Mouse (Mus musculus): Measurements from ENCODE around the gene Olfml3. TPM values are rescaled to one million over a fixed set of nuclear protein-coding genes. Genes with fewer than 3 reads are reported as not detected.

The Olfml3 gene
- polyA plus RNA-seq, 1 experiment from 2014 or later, result 13.1 TPM

DNA sequence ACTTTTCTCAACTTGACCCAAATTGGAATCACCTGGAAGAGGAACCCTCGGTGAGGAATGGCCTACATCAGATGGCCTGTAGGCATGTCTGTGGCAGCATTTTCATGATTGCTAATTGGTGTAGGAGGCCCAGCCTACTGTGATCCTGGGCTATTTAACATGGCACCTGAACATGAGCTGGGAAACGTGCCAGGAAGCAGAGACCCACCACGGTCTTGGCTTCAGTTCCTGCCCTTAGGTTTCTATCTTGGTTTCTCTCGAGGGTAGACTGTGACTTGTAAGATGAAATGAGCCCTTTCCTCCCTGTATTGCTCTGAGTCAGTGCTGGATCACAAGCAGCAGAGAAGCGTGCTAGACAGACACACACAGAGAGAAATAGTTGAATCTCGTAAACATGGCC lies 33.1 kb downstream of the Olfml3 start:
- ATAC-seq, result no peak
- H3K27ac ChIP-seq (ENCODE audit: low read depth, low read length), result no peak overlapping the region
- no peak overlapping the region for H3K4me2 ChIP-seq (replicated peaks; ENCODE audit: low read depth)
- WGBS, result 66% methylated on average over 6 of the region's 6 CpGs
- H3K9me3 ChIP-seq (ENCODE audit: control insufficient read depth), result no peaks in the 10 kb centered on the region
- H3K36me3 ChIP-seq (ENCODE audit: control insufficient read depth, insufficient read depth), result no peaks in the 10 kb centered on the region
- H3K27me3 ChIP-seq (replicated peaks; ENCODE audit: control insufficient read depth, insufficient read depth, low read length), result no peaks in the 10 kb centered on the region
- no peak for TF ChIP-seq CTCF (IDR thresholded peaks at IDR 0.05; ENCODE audit: low read depth)
- no peak overlapping the region for H3K9ac ChIP-seq (ENCODE audit: low read depth, low read length)
- H3K4me3 ChIP-seq (ENCODE audit: low read depth, low read length), result no peak overlapping the region
- H3K4me1 ChIP-seq (replicated peaks; ENCODE audit: control insufficient read depth, insufficient read depth, low read length), result no peaks in the 10 kb centered on the region

DNA sequence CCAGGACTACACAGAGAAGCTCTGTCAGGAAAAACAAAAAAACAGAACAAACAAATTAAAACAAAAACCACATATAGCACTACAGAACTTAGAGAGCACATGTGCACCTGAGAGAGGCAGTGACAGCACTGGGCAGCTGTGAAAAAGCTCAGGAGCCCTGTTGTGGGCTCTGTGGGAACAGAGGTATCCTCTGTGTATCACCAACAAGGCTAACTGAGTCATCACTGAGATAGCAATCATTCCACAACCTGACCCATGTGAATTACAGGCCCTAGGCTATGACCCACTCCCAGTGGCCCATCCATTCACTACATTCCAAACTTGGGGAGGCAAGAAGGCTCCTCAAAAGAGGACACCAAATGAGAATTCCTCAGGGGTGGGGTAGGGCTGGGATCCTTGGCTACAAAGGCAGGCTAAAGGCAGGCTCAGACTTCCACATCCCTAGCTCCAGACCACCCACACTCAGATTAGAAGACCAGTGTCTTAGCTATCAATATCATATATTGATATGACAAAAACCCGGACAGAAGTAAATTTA lies 41.3 kb downstream of the Olfml3 start:
- Histone ChIP-seq H3K9me3 (ENCODE audit: control insufficient read depth) (no peaks in the 10 kb centered on the region), H3K36me3 (ENCODE audit: control insufficient read depth, insufficient read depth) (no peaks in the 10 kb centered on the region), H3K9ac (ENCODE audit: low read depth, low read length) (no peak overlapping the region), H3K4me3 (ENCODE audit: low read depth, low read length) (no peak overlapping the region), H3K27me3 (replicated peaks; ENCODE audit: control insufficient read depth, insufficient read depth, low read length) (no peaks in the 10 kb centered on the region), H3K27ac (ENCODE audit: low read depth, low read length) (no peak overlapping the region), H3K4me1 (replicated peaks; ENCODE audit: control insufficient read depth, insufficient read depth, low read length) (no peaks in the 10 kb centered on the region), H3K4me2 (replicated peaks; ENCODE audit: low read depth) (no peak overlapping the region)
- no peak for TF ChIP-seq CTCF (IDR thresholded peaks at IDR 0.05; ENCODE audit: low read depth)
- WGBS, result 100% methylated on average over 1 of the region's 1 CpGs
- no peak for ATAC-seq

DNA sequence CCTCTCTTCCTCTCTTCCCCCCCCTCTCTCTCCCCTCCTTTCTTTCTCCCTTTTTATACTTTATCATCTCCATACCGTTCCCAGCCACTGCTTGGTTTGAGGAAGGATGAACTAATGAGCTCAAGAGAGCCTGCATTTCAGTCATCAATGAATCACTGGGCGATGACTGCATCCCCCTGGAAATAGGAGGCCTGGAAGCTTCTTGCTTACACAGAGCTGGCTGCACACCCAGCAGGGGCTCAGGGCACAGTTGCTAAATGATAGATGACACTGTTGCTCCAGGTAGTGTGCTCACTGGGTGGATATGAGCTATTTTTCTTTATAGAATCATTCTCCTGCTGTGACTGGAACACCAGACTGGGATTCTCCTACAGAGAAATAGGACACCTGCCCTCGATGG lies 42.2 kb downstream of the Olfml3 start:
- Histone ChIP-seq H3K9ac (ENCODE audit: low read depth, low read length) (no peak overlapping the region), H3K27me3 (replicated peaks; ENCODE audit: control insufficient read depth, insufficient read depth, low read length) (no peaks in the 10 kb centered on the region), H3K4me3 (ENCODE audit: low read depth, low read length) (no peak overlapping the region), H3K4me1 (replicated peaks; ENCODE audit: control insufficient read depth, insufficient read depth, low read length) (no peaks in the 10 kb centered on the region), H3K4me2 (replicated peaks; ENCODE audit: low read depth) (no peak overlapping the region), H3K9me3 (ENCODE audit: control insufficient read depth) (no peaks in the 10 kb centered on the region), H3K36me3 (ENCODE audit: control insufficient read depth, insufficient read depth) (no peaks in the 10 kb centered on the region), H3K27ac (ENCODE audit: low read depth, low read length) (no peak overlapping the region)
- no peak for TF ChIP-seq CTCF (IDR thresholded peaks at IDR 0.05; ENCODE audit: low read depth)
- WGBS, result 57% methylated on average over 3 of the region's 3 CpGs
- no peak for ATAC-seq

DNA sequence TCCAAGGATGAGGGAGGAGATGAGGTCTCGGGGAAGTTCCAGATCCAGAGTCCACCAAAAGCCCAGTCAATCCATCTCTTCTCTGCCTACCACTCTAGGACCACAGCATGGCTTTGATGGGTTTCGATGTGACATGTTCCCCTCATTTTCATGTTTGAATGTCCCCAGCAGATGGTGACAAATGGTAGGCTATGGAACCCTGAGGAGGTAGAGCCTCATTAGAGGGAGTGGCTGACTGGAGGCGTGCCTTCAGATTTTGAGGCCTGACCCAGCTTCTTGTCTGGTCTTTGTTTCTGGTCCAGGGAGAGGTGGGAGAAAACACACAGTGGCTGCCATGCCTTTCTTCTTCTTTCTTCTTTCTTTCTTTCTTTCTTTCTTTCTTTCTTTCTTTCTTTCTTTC lies 47.3 kb downstream of the Olfml3 start:
- Histone ChIP-seq H3K4me3 (ENCODE audit: low read depth, low read length) (no peak overlapping the region), H3K27me3 (replicated peaks; ENCODE audit: control insufficient read depth, insufficient read depth, low read length) (no peaks in the 10 kb centered on the region), H3K9me3 (ENCODE audit: control insufficient read depth) (no peaks in the 10 kb centered on the region), H3K27ac (ENCODE audit: low read depth, low read length) (no peak overlapping the region), H3K9ac (ENCODE audit: low read depth, low read length) (no peak overlapping the region), H3K36me3 (ENCODE audit: control insufficient read depth, insufficient read depth) (no peaks in the 10 kb centered on the region), H3K4me2 (replicated peaks; ENCODE audit: low read depth) (no peak overlapping the region), H3K4me1 (replicated peaks; ENCODE audit: control insufficient read depth, insufficient read depth, low read length) (no peaks in the 10 kb centered on the region)
- 76% methylated on average over 3 of the region's 3 CpGs for whole genome bisulfite sequencing
- TF ChIP-seq CTCF (IDR thresholded peaks at IDR 0.05; ENCODE audit: low read depth), result peak; percentile 46
- ATAC-seq, result no peak

DNA sequence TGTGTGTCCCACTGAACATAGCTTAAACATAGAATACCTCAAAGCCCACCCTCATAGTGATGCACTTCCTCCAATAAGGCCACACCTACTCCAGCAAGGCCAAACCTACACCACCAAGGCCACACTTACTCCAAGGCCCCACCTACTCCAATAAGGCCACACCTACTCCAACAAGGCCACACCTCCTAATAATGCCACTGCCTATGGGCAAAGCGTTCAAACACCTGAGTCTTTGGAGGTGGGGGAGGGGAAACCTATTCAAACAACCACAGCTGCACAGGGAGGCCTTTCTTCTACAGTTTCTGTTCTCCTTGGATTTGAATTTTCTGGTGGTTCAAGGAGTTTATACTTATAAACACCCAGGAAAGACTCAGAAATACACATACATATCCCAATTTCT lies 48.8 kb downstream of the Olfml3 start:
- H3K9me3 ChIP-seq (ENCODE audit: control insufficient read depth), result no peaks in the 10 kb centered on the region
- no peak overlapping the region for H3K4me2 ChIP-seq (replicated peaks; ENCODE audit: low read depth)
- H3K4me1 ChIP-seq (replicated peaks; ENCODE audit: control insufficient read depth, insufficient read depth, low read length), result no peaks in the 10 kb centered on the region
- ATAC-seq, result no peak
- TF ChIP-seq CTCF (IDR thresholded peaks at IDR 0.05; ENCODE audit: low read depth), result no peak
- H3K4me3 ChIP-seq (ENCODE audit: low read depth, low read length), result no peak overlapping the region
- H3K9ac ChIP-seq (ENCODE audit: low read depth, low read length), result no peak overlapping the region
- no peak overlapping the region for H3K27ac ChIP-seq (ENCODE audit: low read depth, low read length)
- H3K27me3 ChIP-seq (replicated peaks; ENCODE audit: control insufficient read depth, insufficient read depth, low read length), result no peaks in the 10 kb centered on the region
- no peaks in the 10 kb centered on the region for H3K36me3 ChIP-seq (ENCODE audit: control insufficient read depth, insufficient read depth)
- 45% methylated on average over 1 of the region's 1 CpGs for WGBS

DNA sequence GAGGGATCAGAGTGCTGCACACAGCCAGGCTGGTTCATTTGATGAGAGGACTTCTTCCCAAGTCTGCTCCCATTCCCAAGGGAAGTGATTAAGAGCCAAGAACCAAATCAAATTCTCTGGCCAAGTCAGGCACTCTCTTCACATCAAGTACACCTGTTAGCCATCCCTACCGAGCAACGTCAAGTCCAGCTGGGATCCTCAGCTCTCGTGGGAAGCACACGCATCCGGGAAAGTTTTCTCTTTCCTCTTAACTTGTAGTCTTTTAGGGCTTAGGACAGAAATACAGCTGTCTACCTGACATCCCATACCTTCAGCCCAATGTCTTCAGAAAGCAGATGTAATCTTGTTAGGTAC lies 53.9 kb downstream of the Olfml3 start:
- no peaks in the 10 kb centered on the region for H3K27me3 ChIP-seq (replicated peaks; ENCODE audit: control insufficient read depth, insufficient read depth, low read length)
- no peaks in the 10 kb centered on the region for H3K4me1 ChIP-seq (replicated peaks; ENCODE audit: control insufficient read depth, insufficient read depth, low read length)
- no peak overlapping the region for H3K4me3 ChIP-seq (ENCODE audit: low read depth, low read length)
- TF ChIP-seq CTCF (IDR thresholded peaks at IDR 0.05; ENCODE audit: low read depth), result no peak
- H3K4me2 ChIP-seq (replicated peaks; ENCODE audit: low read depth), result no peak overlapping the region
- H3K27ac ChIP-seq (ENCODE audit: low read depth, low read length), result no peak overlapping the region
- 52% methylated on average over 5 of the region's 5 CpGs for WGBS
- no peak for ATAC-seq
- H3K9me3 ChIP-seq (ENCODE audit: control insufficient read depth), result no peaks in the 10 kb centered on the region
- H3K9ac ChIP-seq (ENCODE audit: low read depth, low read length), result no peak overlapping the region
- no peaks in the 10 kb centered on the region for H3K36me3 ChIP-seq (ENCODE audit: control insufficient read depth, insufficient read depth)

All from intestine, postnatal 0 days (tissue).